Mouse (Mus musculus): Measurements from ENCODE around the gene Blmh. TPM values are rescaled to one million over a fixed set of nuclear protein-coding genes. Genes with fewer than 3 reads are reported as not detected.
A peak's percentile ranks its signal among the peaks of the same experiment; 100 is the strongest.

Gene Blmh
- polyA plus RNA-seq, 1 experiment from 2014 or later: 205 TPM

DNA sequence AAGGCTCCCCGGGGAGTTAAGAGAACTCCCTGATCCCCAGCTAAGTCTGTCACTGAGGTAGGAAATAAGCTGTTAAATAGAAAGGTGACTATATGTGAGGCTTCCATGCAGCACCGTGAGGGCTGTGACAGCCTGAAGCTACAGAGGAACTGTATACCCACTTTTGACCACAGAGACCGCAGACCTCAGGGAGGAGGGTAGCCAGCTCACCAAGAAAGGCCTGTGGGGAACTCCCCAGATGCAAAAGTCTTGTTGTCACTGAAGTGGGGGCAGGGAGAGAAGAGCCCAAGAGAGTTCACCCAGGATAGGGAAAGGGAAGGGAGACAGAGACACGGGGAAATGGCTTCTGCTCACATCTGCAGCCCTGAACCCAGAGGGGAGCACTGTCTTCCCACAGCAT, 68.3 kb downstream of the Blmh start:
- no peak for DNase-seq (ENCODE audit: low spot score)
- Histone ChIP-seq H3K4me3 (no peak overlapping the region), H3K36me3 (peaks cover 11% of the 10 kb centered on the region), H3K27me3 (ENCODE audit: low read depth, poor library complexity, severe bottlenecking) (peaks cover 27% of the 10 kb centered on the region), H3K9me3 (replicated peaks) (no peaks in the 10 kb centered on the region), H3K27ac (replicated peaks) (0 out of 2 replicates have a peak overlapping the region, but pooled peaks have one; percentile 20), H3K4me1 (peaks cover 34% of the 10 kb centered on the region)
- WGBS: 40% methylated on average over 4 of the region's 4 CpGs

DNA sequence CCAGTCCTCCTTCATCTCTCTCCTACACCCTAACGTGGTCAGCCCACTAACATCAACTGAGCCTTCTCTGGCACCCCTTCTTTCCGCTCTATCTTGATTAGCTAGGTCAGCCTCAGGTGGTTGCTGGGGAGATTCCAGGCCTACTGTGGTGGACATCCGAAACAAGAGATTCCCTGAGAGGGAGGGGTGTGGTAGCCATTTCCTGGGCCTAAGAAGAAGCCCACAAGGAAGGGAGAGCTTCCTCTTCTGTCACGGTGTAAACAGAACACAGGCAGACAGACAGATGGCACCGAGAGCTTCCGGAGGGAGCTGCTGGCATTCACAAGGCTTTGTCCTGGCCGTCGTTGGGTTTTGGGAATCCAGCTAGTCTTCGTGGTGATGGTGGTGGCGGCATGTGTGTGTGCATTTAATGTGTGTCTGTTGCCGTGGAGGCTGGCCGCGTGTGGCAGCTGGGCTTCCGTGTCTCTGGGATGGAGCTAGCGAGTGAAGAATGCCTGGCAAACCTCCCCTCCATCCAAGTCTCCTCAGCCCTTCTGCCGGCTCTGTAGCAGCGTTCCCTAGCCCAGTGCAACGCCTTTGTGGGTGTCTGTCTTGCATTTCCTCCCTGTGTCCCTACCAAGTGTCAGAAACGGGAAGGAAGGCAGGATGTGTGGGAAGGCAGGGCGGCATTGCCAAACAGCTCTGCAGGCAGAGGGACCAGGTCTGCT, 71.5 kb downstream of the Blmh start:
- Histone ChIP-seq H3K27ac (replicated peaks) (no peak overlapping the region), H3K4me1 (peaks cover 45% of the 10 kb centered on the region), H3K27me3 (ENCODE audit: low read depth, poor library complexity, severe bottlenecking) (peaks cover 60% of the 10 kb centered on the region), H3K36me3 (no peaks in the 10 kb centered on the region), H3K4me3 (no peak overlapping the region), H3K9me3 (replicated peaks) (no peaks in the 10 kb centered on the region)
- 71% methylated on average over 20 of the region's 20 CpGs for WGBS
- DNase-seq (ENCODE audit: low spot score): peak; percentile 16

DNA sequence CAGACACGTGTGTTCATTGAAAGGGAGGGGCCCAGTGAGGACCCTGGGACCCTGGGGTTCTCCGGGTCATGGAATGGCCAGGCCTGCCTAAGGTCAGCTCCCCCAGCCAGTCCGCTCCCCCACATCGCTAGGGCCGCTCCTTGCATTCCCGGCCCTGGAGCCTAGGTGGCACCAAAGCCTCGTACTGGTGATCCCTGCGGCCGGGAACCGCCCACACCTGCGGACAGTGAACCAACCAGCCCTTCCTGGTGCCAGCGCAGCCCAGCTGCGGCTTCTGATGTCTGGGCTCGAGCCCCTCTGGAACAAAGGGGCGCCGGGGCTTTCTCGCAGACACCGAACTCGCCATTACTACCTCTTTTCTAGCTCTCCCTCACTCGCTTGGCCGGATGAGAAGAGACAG, 72.7 kb downstream of the Blmh start:
- no peak overlapping the region; the same call in 1 of the 2 replicates for H3K27ac ChIP-seq (replicated peaks)
- DNase-seq (ENCODE audit: low spot score): peak; percentile 87
- peaks cover 71% of the 10 kb centered on the region for H3K27me3 ChIP-seq (ENCODE audit: low read depth, poor library complexity, severe bottlenecking)

DNA sequence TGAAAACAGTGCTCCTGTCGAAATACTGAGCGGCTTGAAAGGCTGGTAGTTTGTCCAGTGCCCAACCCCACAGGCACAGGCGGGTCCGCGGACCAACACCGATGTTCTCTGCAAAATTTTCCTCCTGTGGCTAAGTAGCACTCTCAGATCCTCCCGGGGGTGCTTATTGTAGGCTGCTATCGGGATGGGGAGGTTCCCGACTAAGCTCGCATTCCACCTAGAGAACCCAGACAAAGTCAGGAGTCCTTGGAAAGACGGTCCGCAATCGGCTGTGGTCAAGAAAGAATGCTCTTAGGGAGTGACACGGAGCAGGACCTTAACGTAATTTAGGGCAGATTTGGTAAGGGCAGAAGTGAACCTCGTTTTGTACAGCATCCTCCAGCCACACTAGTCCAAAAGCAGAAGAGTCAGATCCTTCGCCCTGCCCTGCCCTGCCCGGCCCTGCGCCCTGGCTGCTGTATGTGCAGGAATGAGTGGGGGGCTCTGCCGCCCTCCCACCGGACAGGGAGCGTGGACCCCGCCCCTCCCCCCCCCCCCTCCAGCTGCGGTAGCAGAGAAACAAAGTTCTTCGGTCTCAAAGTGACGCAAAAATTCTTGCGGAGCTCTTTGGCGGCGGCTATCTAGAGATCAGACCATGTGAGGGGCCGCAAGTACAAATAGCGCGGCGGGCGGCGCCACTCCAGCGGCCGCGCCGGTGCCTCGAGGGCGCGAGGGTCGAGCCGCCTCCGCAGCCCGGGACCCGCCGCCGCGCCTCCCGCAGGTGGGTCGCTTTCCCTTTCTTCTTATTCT, 73.5 kb downstream of the Blmh start, which contains the start of gene Slc6a4:
TSS of gene Slc6a4 (plus strand) at position 688 of the 789 bp plus-strand sequence.
- peak; percentile 60 for DNase-seq (ENCODE audit: low spot score)
- H3K36me3 ChIP-seq: no peaks in the 10 kb centered on the region
- peak within 1 kb of the TSS; percentile 6; the same call in 1 of the 2 replicates for H3K27ac ChIP-seq (replicated peaks)
- H3K9me3 ChIP-seq (replicated peaks): no peaks in the 10 kb centered on the region
- peaks cover 40% of the 10 kb centered on the region for H3K4me1 ChIP-seq
- peak within 1 kb of the TSS; percentile 58 for H3K4me3 ChIP-seq
- H3K27me3 ChIP-seq (ENCODE audit: low read depth, poor library complexity, severe bottlenecking): peaks cover 79% of the 10 kb centered on the region
- WGBS: under 1% methylated on average over 52 of the region's 52 CpGs

More for the DNA sequence above, 72.7 kb downstream of the Blmh start:
- Histone ChIP-seq H3K9me3 (replicated peaks) (no peaks in the 10 kb centered on the region), H3K4me3 (peak overlapping the region; percentile 58), H3K4me1 (peaks cover 45% of the 10 kb centered on the region), H3K36me3 (no peaks in the 10 kb centered on the region)
- WGBS: under 1% methylated on average over 21 of the region's 21 CpGs

DNA sequence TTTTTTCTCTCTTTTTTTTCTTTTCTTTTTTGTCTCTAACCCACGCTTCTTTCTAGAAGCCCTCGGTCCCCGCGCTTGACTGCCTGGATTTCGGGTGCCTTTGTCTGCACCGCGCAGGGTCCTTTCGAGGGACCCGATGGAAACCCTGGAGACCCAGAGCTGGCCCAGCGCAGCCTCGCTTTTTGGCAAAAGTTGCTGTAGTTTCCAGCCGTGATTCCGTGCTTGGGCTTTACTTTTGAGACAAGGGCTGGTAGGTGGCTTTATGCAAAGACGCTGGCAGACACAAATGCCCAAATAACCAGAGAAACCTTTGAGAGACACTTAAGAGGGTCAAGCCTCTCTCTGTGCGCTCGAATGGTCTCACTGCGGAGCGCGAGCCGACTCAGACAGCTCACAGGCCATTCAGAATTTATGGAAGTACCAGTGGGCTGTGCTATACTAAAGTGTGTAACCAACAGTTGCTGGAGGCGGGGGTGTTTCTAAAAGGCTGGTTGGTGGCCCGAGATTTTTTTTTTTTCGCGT, 74.2 kb downstream of the Blmh start:
- peak; percentile 54 for DNase-seq (ENCODE audit: low spot score)
- Histone ChIP-seq H3K27me3 (ENCODE audit: low read depth, poor library complexity, severe bottlenecking) (peaks cover 79% of the 10 kb centered on the region), H3K4me3 (peak overlapping the region; percentile 58), H3K4me1 (peaks cover 34% of the 10 kb centered on the region), H3K27ac (replicated peaks) (no peak overlapping the region), H3K36me3 (no peaks in the 10 kb centered on the region), H3K9me3 (replicated peaks) (no peaks in the 10 kb centered on the region)
- WGBS: 12% methylated on average over 24 of the region's 24 CpGs

DNA sequence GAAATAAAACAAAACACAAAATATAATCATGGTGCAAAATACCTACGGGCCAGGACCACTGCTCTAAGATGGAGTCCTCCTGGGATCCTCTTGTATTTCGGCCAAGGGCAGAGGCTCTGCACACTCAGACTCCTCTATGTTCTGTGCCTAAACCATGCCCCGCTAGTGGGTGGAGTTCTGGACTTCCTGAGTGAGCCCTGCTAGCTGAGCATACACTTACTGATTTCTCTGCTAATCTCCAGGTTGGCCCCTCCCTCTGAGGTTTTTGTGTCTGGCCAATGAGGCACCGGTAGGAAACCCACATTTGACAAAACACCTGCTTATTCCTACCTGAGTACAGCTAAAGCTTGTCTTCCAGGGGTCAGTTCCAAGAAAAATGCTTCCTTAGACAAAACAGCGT, 76.1 kb downstream of the Blmh start:
- 57% methylated on average over 5 of the region's 5 CpGs for WGBS
- no peaks in the 10 kb centered on the region for H3K9me3 ChIP-seq (replicated peaks)
- no peak overlapping the region for H3K27ac ChIP-seq (replicated peaks)
- peaks cover 32% of the 10 kb centered on the region for H3K4me1 ChIP-seq
- H3K36me3 ChIP-seq: no peaks in the 10 kb centered on the region
- H3K4me3 ChIP-seq: no peak overlapping the region
- peaks cover 73% of the 10 kb centered on the region for H3K27me3 ChIP-seq (ENCODE audit: low read depth, poor library complexity, severe bottlenecking)
- no peak for DNase-seq (ENCODE audit: low spot score)

DNA sequence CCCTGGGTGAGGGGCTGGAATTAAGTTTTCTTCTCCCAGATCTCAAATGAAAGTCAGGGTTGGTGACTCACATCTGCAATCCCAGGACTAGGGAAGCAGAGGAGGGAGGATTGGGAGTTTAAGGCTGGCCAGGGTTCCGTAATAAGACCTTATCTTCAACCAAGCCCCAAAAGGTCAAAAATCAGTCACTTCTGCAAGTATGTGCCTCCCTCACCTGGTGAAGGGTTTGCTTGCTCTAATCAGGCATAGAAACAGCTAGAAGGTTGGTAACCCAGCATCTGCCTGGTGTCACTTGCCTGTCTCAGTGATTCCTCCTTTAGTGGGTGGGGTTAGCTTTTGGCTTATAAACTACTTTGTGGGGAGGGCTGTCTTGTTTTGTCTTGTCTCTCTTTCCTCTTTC, 77.8 kb downstream of the Blmh start:
- peaks cover 17% of the 10 kb centered on the region for H3K4me1 ChIP-seq
- no peak overlapping the region for H3K27ac ChIP-seq (replicated peaks)
- DNase-seq (ENCODE audit: low spot score): no peak
- H3K27me3 ChIP-seq (ENCODE audit: low read depth, poor library complexity, severe bottlenecking): peaks cover 57% of the 10 kb centered on the region
- H3K4me3 ChIP-seq: no peak overlapping the region
- no peaks in the 10 kb centered on the region for H3K9me3 ChIP-seq (replicated peaks)
- no peaks in the 10 kb centered on the region for H3K36me3 ChIP-seq
- 83% methylated on average over 1 of the region's 1 CpGs for WGBS

DNA sequence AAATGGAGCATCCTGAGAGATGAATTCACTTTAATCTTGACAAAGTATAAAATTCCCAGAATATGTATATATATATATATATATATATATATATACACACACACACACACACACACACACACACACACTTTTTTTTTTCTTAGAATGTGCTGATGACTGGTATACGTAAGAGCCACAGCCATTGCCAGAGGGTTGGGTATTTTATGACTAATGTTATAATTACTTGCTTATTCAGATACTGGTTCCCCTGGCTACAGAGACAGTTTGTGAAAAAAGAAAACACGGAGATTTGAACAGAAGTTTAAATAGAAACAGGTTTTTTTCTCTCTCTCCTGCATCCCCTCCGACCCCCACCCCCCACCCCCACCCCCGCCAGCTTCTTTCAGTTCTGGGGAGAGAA, 81.3 kb downstream of the Blmh start:
- H3K4me1 ChIP-seq: no peaks in the 10 kb centered on the region
- no peak for DNase-seq (ENCODE audit: low spot score)
- H3K36me3 ChIP-seq: no peaks in the 10 kb centered on the region
- no peak overlapping the region for H3K4me3 ChIP-seq
- H3K27ac ChIP-seq (replicated peaks): no peak overlapping the region
- 61% methylated on average over 4 of the region's 4 CpGs for WGBS
- no peaks in the 10 kb centered on the region for H3K9me3 ChIP-seq (replicated peaks)
- H3K27me3 ChIP-seq (ENCODE audit: low read depth, poor library complexity, severe bottlenecking): peaks cover 22% of the 10 kb centered on the region

DNA sequence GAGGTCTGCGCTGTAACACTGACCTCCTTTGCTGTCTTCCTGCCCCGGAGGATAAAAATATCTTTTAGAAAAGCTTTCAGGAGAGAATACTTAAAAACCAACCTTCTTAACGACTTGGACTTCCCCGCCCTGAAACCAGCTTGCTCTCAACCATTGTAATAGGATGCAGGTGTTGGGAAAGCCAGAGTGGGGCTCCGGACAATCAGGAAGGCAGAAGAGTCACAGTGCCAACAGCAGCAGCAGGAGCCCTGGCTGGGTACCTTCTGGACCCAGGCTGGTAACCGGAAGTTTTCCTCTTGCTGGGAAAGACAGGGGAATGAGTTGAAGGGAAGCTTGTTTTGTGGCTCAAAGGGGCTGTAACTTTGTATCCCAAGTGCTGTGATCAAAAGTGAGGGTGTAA, 82.0 kb downstream of the Blmh start:
- H3K27ac ChIP-seq (replicated peaks): no peak overlapping the region
- H3K4me1 ChIP-seq: no peaks in the 10 kb centered on the region
- H3K4me3 ChIP-seq: no peak overlapping the region
- no peak for DNase-seq (ENCODE audit: low spot score)
- 56% methylated on average over 6 of the region's 6 CpGs for WGBS
- H3K36me3 ChIP-seq: no peaks in the 10 kb centered on the region
- H3K9me3 ChIP-seq (replicated peaks): no peaks in the 10 kb centered on the region
- H3K27me3 ChIP-seq (ENCODE audit: low read depth, poor library complexity, severe bottlenecking): peaks cover 14% of the 10 kb centered on the region

DNA sequence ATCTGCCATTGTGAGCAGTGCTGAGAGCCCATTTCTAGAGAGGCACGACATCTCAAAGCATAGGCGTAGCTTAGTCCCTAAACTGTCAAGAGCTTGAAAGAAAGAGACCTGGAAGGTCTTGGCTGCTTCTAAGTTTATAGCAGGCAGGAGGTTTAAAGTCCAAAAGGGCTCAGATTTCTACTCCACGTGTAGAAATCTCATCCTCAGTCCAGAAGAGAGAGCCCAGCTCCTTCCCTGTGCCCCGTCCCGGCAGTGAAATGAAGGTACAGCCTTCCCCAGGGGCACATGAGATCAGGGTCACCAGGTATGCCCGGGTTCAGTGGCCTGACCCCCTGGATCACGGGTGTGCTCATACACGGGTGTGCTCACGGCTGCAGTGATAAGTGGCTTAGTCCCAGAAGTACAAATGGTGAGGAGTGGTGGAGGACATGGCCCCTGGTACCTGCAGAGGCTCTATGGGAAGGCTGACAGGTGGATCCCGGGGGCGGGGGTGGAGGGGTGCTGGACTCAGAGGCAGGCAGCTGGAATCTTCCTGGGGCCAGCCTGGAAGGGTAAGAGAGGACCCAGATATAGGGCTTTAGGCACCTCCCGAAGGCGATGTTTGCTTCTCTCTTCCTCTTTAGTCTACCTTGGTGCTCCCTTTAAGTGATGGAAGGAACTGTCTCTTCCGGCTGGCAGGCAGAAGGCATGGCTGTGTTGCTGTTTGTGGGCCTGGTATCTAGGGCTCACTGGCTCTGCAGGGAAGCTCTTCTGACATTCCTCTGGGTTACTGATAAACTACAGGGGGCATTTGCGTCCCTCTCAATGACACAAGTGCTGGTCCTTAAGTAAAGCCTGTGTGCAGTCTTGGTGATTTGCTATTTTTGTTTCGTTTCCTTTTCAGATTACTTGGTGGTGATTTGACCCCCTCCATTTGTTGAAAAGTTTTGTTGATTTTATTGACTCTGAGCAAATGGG, 84.7 kb downstream of the Blmh start:
- 81% methylated on average over 16 of the region's 16 CpGs for WGBS
- no peaks in the 10 kb centered on the region for H3K9me3 ChIP-seq (replicated peaks)
- no peak overlapping the region for H3K4me3 ChIP-seq
- H3K4me1 ChIP-seq: no peaks in the 10 kb centered on the region; the same call in 1 of the 2 replicates
- H3K27ac ChIP-seq (replicated peaks): no peak overlapping the region
- DNase-seq (ENCODE audit: low spot score): no peak
- H3K36me3 ChIP-seq: no peaks in the 10 kb centered on the region
- H3K27me3 ChIP-seq (ENCODE audit: low read depth, poor library complexity, severe bottlenecking): no peaks in the 10 kb centered on the region

DNA sequence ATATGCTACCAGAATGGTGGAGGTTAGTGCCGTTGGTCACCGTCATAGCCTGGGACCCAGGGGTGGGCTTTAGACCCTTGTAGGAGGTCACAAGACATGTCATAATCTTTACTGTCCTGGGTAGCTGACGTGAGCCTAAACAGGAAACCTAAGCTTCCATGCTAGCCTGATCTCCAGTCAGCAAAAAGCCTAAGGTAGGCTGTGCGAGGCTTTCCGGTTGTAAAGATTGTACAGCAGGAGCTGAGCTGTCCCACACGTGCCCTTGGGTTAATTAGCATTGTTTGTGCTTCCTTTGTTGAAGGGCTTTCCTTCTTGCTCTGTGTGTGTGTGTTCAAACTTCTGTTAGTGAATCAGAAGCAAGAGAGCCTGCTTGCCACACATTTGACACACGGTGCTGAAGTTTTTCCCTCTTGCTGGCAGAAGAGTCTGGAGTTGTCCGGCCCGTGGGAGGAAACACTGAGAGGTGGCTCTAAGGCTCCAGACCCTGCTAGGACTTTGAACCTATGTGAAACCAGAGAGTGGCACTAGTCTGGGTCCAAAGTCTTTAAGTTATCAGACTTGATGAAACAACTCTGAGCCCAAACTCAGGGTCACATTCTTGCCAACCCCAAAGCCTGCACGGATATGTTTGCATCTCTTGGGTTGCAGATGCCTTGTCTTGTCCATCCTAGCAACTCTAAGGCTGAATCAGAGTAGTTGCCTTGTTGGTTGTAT, 86.3 kb downstream of the Blmh start:
- Histone ChIP-seq H3K9me3 (replicated peaks) (no peaks in the 10 kb centered on the region), H3K4me3 (no peak overlapping the region), H3K27me3 (ENCODE audit: low read depth, poor library complexity, severe bottlenecking) (no peaks in the 10 kb centered on the region), H3K4me1 (no peaks in the 10 kb centered on the region; the same call in 1 of the 2 replicates), H3K27ac (replicated peaks) (no peak overlapping the region), H3K36me3 (no peaks in the 10 kb centered on the region)
- DNase-seq (ENCODE audit: low spot score): no peak
- WGBS: 86% methylated on average over 10 of the region's 10 CpGs

Measured in midbrain, embryonic 10.5 days (tissue).